Mouse (Mus musculus) lung, embryonic 15.5 days (tissue): ENCODE measurements around the gene Ctsf. TPM values are rescaled to one million over a fixed set of nuclear protein-coding genes. Genes with fewer than 3 reads are reported as not detected.
"Not testable (repeated sequence)": the region's sequence is repeated elsewhere in the genome, so short reads cannot be mapped to it uniquely, and the experiment has no call there.

ENCODE experiments used
- ATAC-seq: fragments of 200-750 bp; cut with Nextera tagmentation; 2 replicates; pipeline ENCODE4 v1.8.0; 2017; ENCODE audit warnings: moderate number of reproducible peaks, borderline replicate concordance; ENCODE audit not compliant: low FRiP score, low TSS enrichment; ENCODE audit errors: extremely low read depth
- H3K27ac ChIP-seq: fragments of 300-500 bp; sonication (generic); 2 replicates; pipeline ENCODE4 v1.5.1; 2015; ENCODE audit warnings: moderate library complexity, mild to moderate bottlenecking, inconsistent platforms
- H3K27me3 ChIP-seq: fragments of 300-500 bp; sonication (generic); 2 replicates; pipeline ENCODE4 v1.6.1; 2015; ENCODE audit warnings: inconsistent platforms
- H3K36me3 ChIP-seq: fragments of 300-500 bp; sonication (generic); 2 replicates; pipeline ENCODE4 v1.6.1; 2015; ENCODE audit warnings: inconsistent platforms
- H3K4me1 ChIP-seq: fragments of 300-500 bp; sonication (generic); 2 replicates; pipeline ENCODE4 v1.6.1; 2015; ENCODE audit warnings: inconsistent platforms
- H3K4me2 ChIP-seq: fragments of 300-500 bp; sonication (generic); 2 replicates; pipeline ENCODE4 v1.6.1; 2015; ENCODE audit warnings: inconsistent platforms, mild to moderate bottlenecking, moderate library complexity
- H3K4me3 ChIP-seq: fragments of 300-500 bp; sonication (generic); 2 replicates; pipeline ENCODE4 v1.5.1; 2015; ENCODE audit warnings: mild to moderate bottlenecking, inconsistent platforms
- H3K9ac ChIP-seq: fragments of 300-500 bp; sonication (generic); 2 replicates; pipeline ENCODE4 v1.6.1; 2015; ENCODE audit warnings: inconsistent platforms
- H3K9me3 ChIP-seq: fragments of 300-500 bp; sonication (generic); 2 replicates; pipeline ENCODE4 v1.6.1; 2016; ENCODE audit warnings: inconsistent platforms
- WGBS: fragments of 180-500 bp; shearing (Covaris S2); methylation state at CpG from one replicate; pipeline ENCODE4 v1.1.7; 2015; 5-methylcytosine and 5-hydroxymethylcytosine counted together
- polyA plus RNA-seq: library from polyadenylated mRNA; unstranded; fragments of >200 nt; fragmentation: Nextera tagmentation; extraction: Ambion mirVana; gene quantifications from 2 replicates; pipeline ENCODE4 v1.2.1, GENCODE M21; 2015

Gene Ctsf
- polyA plus RNA-seq, 1 experiment from 2014 or later, result 25.3 TPM

DNA sequence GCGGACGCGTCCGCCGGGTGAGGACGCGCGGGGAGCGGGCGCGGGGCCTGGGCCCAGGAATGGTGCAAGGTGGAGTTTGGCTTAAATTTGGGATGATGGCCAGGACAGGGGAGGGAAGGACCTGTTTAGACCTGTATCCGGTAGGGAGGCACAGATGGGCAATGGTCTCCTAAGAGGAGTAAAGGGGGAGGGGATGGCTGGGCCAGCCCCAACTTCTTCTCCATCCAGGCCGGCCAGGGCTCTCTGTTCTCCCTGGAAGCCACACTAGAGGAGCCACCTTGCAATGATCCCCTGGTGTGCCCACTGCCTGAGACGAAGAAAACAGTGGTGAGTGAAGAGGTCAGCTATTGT lies 515 bp downstream of the Ctsf start:
- WGBS, result 3% methylated on average over 14 of the region's 14 CpGs
- Histone ChIP-seq H3K27ac (no peak overlapping the region), H3K4me1 (peaks cover 10% of the 10 kb centered on the region), H3K4me2 (peak overlapping the region; percentile 95), H3K4me3 (peak overlapping the region; percentile 51), H3K9me3 (no peaks in the 10 kb centered on the region), H3K9ac (peak overlapping the region; percentile 52), H3K36me3 (no peaks in the 10 kb centered on the region), H3K27me3 (peaks cover 23% of the 10 kb centered on the region; the same call in 1 of the 2 replicates)
- 0 out of 2 replicates have a peak, but pooled peaks have one; percentile 19 for ATAC-seq

DNA sequence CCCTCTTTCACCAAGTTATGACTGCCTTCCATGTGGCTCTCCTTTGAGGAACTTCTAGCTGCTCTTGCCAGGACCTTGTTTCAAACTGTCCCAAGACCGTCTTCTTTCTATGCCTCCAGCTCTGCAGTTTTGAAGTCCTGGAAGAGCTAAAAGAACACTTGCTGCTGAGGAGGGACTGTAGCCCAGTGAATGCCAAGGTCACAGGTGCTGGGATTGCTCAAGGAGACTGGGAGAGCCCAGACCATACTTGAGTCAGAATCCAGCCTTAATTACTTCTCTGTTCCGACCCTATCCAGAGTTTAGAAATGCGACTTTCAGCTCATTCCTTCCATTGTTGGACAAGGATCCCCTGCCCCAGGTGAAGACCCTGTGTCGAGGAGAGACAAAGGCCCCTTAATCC lies 1.0 kb downstream of the Ctsf start:
- no peak for ATAC-seq
- no peak overlapping the region for H3K27ac ChIP-seq
- peaks cover 23% of the 10 kb centered on the region; the same call in 1 of the 2 replicates for H3K27me3 ChIP-seq
- H3K4me1 ChIP-seq, result peaks cover 10% of the 10 kb centered on the region
- WGBS, result 68% methylated on average over 4 of the region's 4 CpGs
- no peak overlapping the region for H3K4me2 ChIP-seq
- H3K9ac ChIP-seq, result no peak overlapping the region
- H3K36me3 ChIP-seq, result no peaks in the 10 kb centered on the region
- no peaks in the 10 kb centered on the region for H3K9me3 ChIP-seq
- H3K4me3 ChIP-seq, result no peak overlapping the region

DNA sequence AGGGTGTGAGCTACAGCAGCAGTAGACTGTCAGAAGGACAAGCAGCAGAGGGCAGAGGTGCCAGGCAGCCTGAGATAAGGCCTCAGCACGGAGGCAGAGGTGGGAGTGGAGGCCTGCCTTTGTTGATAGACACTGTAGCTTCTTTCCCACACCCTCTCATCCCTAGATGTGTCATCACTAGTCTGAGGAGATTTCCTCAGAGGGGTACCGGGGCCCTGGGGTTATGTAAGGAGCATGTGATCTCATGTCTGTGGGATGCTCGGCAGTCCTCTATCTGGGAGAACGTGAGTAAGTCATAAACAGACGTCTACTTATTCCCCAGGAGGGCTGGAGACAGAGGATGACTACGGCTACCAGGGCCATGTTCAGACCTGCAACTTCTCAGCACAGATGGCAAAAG lies 4.2 kb downstream of the Ctsf start:
- no peak overlapping the region for H3K27ac ChIP-seq
- H3K27me3 ChIP-seq, result peaks cover 17% of the 10 kb centered on the region; the same call in 1 of the 2 replicates
- ATAC-seq, result peak; percentile 21; the same call in 1 of the 2 replicates
- peaks cover 10% of the 10 kb centered on the region for H3K4me1 ChIP-seq
- 49% methylated on average over 6 of the region's 6 CpGs for WGBS
- H3K4me3 ChIP-seq, result no peak overlapping the region
- H3K9me3 ChIP-seq, result no peaks in the 10 kb centered on the region
- no peak overlapping the region for H3K9ac ChIP-seq
- no peak overlapping the region for H3K4me2 ChIP-seq
- H3K36me3 ChIP-seq, result no peaks in the 10 kb centered on the region

DNA sequence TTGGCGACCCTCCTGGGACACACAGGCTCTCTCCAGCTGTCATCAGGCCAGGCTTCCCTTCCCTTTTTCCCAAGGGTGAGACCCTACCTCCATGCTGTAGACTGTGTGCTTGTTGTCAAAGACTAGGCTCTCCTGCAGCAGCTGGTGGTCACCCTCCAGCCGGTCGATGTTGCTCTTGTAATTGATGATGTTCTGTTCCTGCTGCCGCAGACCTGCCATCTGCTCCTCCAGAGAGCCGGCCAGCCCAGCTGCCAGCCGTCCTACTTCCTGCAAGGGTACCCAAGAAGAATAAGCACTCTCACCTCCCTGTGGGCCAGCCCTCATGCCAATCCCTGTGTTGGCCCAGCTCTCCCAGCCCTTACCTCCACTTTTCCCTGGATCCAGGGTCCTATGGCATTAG lies 8.1 kb downstream of the Ctsf start:
- Histone ChIP-seq H3K9ac (no peak overlapping the region), H3K4me1 (0 out of 2 replicates have a peak, but pooled peaks cover 5% of the 10 kb centered on the region), H3K36me3 (no peaks in the 10 kb centered on the region), H3K27me3 (peaks cover 15% of the 10 kb centered on the region; the same call in 1 of the 2 replicates), H3K27ac (no peak overlapping the region), H3K4me3 (no peak overlapping the region), H3K9me3 (no peaks in the 10 kb centered on the region), H3K4me2 (no peak overlapping the region)
- no peak for ATAC-seq
- 58% methylated on average over 6 of the region's 6 CpGs for WGBS

DNA sequence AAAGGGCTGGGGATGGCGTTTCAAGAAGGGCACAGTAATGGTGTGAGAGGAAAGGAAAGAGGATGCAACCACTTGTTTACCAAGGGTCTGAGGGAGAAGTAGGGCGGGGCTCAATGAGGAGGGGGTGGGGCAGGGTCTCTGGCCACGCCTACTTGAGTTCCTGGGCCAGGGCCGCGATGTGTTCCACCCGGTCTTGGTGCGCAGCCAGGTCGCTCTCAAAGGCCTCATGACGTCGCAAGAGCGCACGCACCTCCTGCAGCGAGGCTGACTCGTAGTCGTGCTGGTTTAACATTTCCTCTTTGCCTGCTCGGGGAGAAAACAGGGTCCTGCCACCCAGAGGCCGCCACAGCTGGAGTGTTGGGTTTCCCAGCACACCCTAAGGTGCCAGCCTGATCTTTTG lies 10.2 kb downstream of the Ctsf start:
- no peaks in the 10 kb centered on the region for H3K36me3 ChIP-seq
- 2% methylated on average over 17 of the region's 17 CpGs for WGBS
- peaks cover 15% of the 10 kb centered on the region; the same call in 1 of the 2 replicates for H3K27me3 ChIP-seq
- no peak overlapping the region for H3K4me3 ChIP-seq
- H3K27ac ChIP-seq, result no peak overlapping the region
- no peaks in the 10 kb centered on the region for H3K9me3 ChIP-seq
- no peak overlapping the region for H3K9ac ChIP-seq
- H3K4me2 ChIP-seq, result peak overlapping the region; percentile 28
- H3K4me1 ChIP-seq, result 0 out of 2 replicates have a peak, but pooled peaks cover 5% of the 10 kb centered on the region
- ATAC-seq, result peak; percentile 46; the same call in 1 of the 2 replicates

DNA sequence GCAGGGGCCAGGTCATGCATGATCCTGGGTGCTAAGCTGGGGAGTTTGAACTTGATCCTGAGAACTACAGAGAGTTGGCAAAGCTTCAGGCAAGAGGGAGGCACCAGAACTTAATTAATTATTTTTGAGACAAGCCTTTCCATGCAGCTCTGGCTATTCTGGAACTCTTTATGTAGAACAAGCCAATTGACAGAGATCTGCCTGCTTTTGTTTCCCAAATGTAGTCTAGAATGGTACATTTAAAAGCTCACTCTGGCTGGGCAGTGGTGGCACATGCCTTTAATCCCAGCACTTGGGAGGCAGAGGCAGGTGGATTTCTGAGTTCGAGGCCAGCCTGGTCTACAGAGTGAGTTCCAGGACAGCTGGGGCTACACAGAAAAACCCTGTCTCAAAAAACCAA lies 19.7 kb downstream of the Ctsf start:
- not testable (repeated sequence) for H3K4me2 ChIP-seq, H3K27me3 ChIP-seq, H3K9ac ChIP-seq, H3K36me3 ChIP-seq, ATAC-seq, H3K9me3 ChIP-seq, H3K4me3 ChIP-seq, H3K27ac ChIP-seq
- peaks cover 14% of the 10 kb centered on the region for H3K4me1 ChIP-seq
- 87% methylated on average over 1 of the region's 1 CpGs for WGBS

DNA sequence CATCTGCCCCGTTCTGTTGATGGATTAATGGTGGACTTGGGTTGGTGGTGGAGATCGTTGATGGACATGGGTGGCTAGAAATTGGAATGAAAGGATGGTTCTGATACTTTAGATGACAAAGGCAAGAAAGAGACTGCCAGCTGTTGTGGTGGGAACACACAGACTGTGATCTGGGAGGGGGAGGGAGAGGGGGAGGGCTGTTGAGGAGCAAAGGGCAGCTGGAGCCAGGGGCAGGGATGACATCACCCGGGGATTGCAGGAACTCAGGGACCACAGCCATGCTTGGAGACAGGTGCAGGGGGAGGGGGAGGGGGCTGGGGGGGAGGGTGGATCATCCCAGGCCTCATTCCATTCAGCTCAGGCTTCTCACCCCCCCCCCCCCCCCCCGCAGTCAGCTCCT lies 21.3 kb downstream of the Ctsf start:
- 69% methylated on average over 2 of the region's 4 CpGs for WGBS
- no peak for ATAC-seq

DNA sequence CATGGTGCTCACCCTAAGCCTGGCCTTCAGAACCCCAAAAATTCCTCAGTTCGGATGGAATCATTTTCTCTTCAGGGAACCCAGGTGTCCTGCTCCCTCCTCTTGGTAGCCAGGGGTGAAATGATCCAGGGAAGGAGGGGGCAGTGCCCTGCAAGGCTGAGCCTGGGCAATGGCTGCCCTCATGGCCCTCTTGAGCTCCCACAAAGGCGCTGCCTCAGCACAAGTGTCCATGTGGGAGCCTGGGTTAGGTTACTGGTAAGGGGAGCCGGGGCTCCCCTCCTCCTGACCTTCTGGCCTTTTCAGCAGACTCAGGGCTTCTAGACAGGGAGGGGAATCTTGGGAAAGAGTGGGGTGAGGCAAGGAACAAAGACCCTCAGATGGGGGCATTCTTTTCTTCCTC lies 21.8 kb downstream of the Ctsf start:
- H3K27ac ChIP-seq, result no peak overlapping the region
- H3K4me1 ChIP-seq, result peaks cover 14% of the 10 kb centered on the region
- H3K27me3 ChIP-seq, result no peaks in the 10 kb centered on the region
- H3K4me3 ChIP-seq, result no peak overlapping the region
- no peaks in the 10 kb centered on the region for H3K9me3 ChIP-seq
- ATAC-seq, result no peak
- H3K9ac ChIP-seq, result no peak overlapping the region
- H3K4me2 ChIP-seq, result no peak overlapping the region
- 66% methylated on average over 3 of the region's 3 CpGs for WGBS
- no peaks in the 10 kb centered on the region for H3K36me3 ChIP-seq

More for the DNA sequence above, 21.3 kb downstream of the Ctsf start:
- Histone ChIP-seq H3K9ac (no peak overlapping the region), H3K36me3 (no peaks in the 10 kb centered on the region), H3K27ac (no peak overlapping the region), H3K4me2 (no peak overlapping the region), H3K9me3 (no peaks in the 10 kb centered on the region), H3K27me3 (no peaks in the 10 kb centered on the region), H3K4me1 (peaks cover 14% of the 10 kb centered on the region), H3K4me3 (no peak overlapping the region)

DNA sequence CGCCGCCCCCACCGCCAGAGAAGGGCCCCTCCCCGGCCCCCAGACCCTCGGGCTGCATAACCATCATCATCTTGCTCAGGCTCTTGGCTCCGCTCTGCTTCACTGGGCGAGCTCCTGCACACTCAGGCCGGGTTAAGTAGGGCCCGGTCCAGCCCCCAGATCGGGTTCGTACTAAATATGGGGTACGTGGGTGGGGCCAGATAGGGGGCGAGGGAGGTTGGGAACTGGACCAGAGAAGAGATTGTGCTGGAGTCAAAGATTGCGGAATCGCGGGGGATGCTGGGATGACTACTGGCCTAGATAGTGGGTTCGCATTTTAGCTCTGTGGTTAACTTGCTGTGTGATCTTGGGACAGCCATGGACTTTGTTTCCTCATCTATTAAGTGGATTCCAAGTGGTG lies 22.9 kb downstream of the Ctsf start, which contains the start of gene Actn3:
Actn3 (minus strand) TSS at position 125 of the 400 bp plus-strand sequence.
- H3K9me3 ChIP-seq, result no peaks in the 10 kb centered on the region
- peak within 1 kb of the TSS; percentile 92 for H3K4me3 ChIP-seq
- H3K27ac ChIP-seq, result peak within 1 kb of the TSS; percentile 69
- WGBS, result 1% methylated on average over 17 of the region's 17 CpGs
- H3K4me2 ChIP-seq, result peak within 1 kb of the TSS; percentile 96
- peak within 1 kb of the TSS; percentile 90 for H3K9ac ChIP-seq
- peak; percentile 46; the same call in 1 of the 2 replicates for ATAC-seq
- H3K4me1 ChIP-seq, result peaks cover 14% of the 10 kb centered on the region
- H3K36me3 ChIP-seq, result no peaks in the 10 kb centered on the region
- H3K27me3 ChIP-seq, result no peaks in the 10 kb centered on the region

DNA sequence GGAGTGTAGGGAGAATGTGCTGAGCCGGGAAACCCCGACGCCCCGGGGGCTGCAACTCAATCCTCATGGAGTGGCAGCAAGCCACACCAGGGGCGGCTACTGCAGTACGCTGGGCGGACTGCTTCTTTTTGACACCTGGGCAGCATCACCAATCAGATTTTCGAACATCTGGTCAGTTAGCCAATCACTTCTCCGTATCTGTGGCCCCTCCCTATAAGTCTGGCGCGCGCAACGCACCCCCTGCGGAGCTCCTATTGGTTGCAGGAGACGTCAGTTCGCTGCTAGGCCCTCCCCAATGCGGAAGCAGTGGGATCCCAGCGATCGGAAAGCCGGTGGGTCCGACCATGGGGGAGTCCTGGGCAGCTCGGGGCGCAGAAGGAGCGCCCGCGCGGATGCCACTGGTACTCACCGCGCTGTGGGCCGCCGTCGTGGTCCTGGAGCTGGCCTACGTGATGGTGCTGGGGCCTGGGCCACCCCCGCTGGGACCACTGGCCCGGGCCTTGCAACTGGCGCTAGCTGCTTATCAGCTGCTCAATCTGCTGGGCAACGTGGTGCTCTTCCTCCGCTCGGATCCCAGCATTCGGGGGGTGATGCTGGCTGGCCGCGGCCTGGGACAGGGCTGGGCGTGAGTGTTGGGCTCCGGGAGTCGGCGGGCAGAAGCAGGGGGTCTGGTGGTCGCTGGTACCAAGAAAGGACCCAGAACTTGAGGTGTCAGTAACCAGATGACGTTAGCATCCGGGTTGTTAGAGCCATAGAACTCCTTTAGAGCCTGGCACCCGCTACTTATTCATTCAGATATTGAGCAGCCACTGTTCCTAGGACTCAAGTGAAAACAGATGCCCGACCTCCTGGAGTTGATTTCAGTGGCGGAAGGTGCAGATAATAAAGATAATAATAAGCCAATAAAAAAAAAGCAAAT lies 23.7 kb downstream of the Ctsf start, which contains the start of gene Zdhhc24:
Zdhhc24 (plus strand) TSS at position 264 of the 919 bp plus-strand sequence.
- Histone ChIP-seq H3K4me1 (peaks cover 14% of the 10 kb centered on the region), H3K4me2 (peak within 1 kb of the TSS; percentile 96), H3K27ac (peak within 1 kb of the TSS; percentile 69), H3K36me3 (no peaks in the 10 kb centered on the region), H3K9ac (peak within 1 kb of the TSS; percentile 90), H3K9me3 (no peaks in the 10 kb centered on the region), H3K27me3 (no peaks in the 10 kb centered on the region), H3K4me3 (peak within 1 kb of the TSS; percentile 92)
- peak; percentile 98 for ATAC-seq
- WGBS, result 1% methylated on average over 52 of the region's 52 CpGs

DNA sequence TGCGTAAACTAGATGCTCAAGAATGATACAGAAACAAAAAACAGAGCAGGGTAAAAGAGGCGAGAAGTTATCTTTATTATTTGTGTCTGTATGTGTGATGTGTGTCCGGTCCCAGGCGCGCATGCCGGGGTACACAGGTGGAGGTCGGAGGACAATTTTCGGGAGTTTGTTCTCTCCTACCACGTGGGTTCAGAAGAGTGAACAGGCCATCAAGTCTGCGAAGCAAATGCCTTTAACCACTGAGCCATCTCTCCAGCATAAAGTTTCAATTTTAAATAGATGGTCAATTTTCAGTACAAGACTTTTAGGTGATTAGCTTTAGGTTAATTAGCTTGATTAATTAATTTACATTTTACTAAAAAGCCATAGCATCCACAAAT lies 24.4 kb downstream of the Ctsf start:
- H3K4me3 ChIP-seq, result peak overlapping the region; percentile 92
- H3K27me3 ChIP-seq, result no peaks in the 10 kb centered on the region
- H3K36me3 ChIP-seq, result no peaks in the 10 kb centered on the region
- H3K9me3 ChIP-seq, result no peaks in the 10 kb centered on the region
- H3K27ac ChIP-seq, result no peak overlapping the region
- H3K4me2 ChIP-seq, result peak overlapping the region; percentile 96
- WGBS, result 58% methylated on average over 10 of the region's 10 CpGs
- H3K4me1 ChIP-seq, result peaks cover 14% of the 10 kb centered on the region
- no peak for ATAC-seq
- peak overlapping the region; percentile 90 for H3K9ac ChIP-seq

DNA sequence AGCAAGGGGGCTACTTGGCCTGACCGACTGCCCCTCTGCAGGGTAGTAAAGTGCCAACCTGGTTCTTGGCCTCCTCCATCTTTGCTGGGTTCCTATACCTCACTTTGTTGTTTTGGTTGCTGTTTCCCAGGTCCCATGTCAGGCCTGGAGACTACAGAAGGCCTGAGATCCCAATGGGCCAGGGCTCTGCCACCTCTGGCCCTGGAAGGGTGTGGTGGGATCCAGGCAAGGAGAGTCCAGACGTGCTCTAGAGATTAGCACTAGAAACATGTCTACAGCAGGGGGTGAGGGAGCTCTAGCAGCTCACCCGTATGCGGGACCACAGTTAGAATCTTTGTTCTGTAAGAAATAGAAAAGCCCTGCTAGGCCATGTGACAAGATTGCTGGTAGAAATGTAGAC lies 29.0 kb downstream of the Ctsf start:
- Histone ChIP-seq H3K4me2 (no peak overlapping the region), H3K9ac (no peak overlapping the region), H3K27me3 (no peaks in the 10 kb centered on the region), H3K36me3 (no peaks in the 10 kb centered on the region), H3K27ac (no peak overlapping the region), H3K4me1 (peaks cover 4% of the 10 kb centered on the region; the same call in 1 of the 2 replicates), H3K4me3 (no peak overlapping the region), H3K9me3 (no peaks in the 10 kb centered on the region)
- 89% methylated on average over 4 of the region's 4 CpGs for WGBS
- ATAC-seq, result no peak
